Mouse (Mus musculus) 3T3-L1 (cell line): ENCODE measurements around the gene Lyrm7.
A peak's percentile ranks its signal among the peaks of the same experiment; 100 is the strongest.
"Not testable (repeated sequence)": the region's sequence is repeated elsewhere in the genome, so short reads cannot be mapped to it uniquely, and the experiment has no call there.

ENCODE experiments used
- DNase-seq: peaks from one replicate; pipeline ENCODE4 v3.0.0-alpha.2; 2015; ENCODE audit warnings: low read depth, low spot score

The Lyrm7 gene

DNA sequence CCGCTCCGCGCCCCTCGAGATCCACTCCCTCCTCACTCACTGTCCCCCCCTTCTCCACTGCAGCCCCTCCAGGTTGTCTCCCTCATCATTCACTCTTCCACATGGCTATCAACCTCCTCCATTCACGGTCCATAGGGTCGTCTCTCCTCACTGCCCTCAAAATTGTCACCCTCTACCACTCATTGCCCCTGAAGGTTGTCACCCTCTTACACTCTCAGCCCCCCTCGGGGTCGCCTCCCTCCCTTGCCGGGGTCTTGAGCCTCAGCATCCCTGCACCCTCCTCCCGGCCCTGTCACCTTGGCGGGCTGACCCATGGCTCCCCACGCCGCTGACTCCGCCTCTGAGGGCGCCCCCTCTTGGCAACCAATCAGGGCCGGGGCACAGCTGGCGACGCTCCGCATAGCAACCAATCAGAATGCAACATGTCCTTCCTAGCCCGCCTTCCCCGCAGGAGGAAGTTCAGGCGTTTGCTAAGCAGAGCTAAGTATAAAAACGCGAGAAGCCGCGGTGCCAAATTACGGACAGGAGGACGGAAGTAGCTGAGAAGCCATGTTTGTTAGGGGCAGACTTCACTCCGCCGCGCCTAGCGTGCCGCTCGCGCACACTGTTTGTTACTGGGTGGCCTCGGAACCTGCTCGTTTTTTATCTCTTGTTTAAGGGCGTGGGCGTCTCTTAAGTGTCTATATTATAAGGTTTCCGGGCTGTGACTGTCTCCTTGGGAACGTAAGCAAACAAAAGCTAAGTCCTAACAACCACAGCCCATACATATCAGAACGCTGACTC lies at the start of gene Lyrm7:
TSS of gene Lyrm7 (minus strand) at position 661 of the 783 bp plus-strand sequence.
- peak; percentile 99 for DNase-seq

DNA sequence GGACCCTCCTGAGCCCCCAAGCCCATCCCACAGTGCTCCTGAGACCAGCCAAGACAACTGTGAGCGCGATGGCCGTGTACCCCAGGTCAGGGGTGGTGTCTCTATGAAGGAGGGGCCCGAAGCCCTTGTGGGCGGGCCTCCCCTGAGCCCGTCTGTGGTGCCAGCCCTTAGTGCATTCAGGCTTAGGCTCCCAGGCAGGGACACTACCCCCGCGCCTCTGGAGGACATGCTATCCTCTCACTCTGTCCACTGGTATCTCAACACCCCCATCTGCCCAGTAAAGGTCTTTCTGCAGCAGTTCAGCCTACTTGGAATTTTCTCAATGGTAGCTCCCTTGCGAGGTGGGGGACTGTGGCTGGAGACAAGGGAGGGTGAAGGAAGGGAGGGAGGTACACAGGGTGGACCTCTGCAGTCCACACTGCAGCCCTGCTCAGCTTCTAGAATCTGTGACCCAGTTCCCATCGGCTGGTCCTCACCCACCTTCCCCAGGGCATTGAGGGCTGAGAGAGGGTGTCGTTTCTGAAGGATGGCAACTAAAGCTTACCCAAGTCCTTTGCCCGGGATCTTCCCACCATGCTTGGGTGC lies 49.5 kb upstream of the Lyrm7 start:
- DNase-seq, result no peak

DNA sequence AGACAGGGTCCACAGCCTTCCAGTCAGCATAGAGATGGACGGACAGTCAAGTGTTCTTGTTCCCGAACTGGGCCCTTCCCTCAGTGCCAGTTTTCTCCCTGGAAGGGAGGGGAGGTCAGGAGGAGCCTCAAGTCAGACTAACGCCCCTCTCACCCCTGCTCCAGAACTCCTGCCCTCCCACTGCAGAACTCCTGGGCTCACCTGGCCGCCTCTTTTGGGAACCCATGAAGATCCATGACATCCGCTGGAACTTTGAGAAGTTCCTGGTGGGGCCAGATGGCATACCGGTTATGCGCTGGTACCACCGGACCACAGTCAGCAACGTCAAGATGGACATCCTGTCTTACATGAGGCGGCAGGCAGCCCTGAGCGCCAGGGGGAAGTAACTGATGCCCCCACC lies 48.6 kb upstream of the Lyrm7 start:
- DNase-seq, result no peak

DNA sequence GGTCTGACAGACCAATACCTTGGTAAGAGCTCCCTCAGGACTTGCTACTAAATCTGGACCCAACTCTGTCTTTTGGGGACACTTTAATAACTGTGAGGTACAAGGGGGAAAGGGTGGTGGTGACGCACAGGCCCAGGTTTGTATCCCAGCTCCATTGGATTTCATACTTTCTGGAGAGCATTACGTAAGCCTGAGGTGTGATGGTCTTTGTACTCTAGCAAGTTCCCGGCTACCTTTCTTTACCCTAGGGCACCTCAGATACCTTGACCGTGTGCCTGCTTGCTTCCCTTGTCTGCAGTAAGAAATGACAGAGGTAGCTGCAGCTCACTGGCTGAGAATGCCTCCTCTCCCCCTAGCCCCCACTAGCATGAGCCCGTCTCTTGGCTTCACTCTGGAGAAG lies 46.5 kb upstream of the Lyrm7 start:
- DNase-seq, result no peak

DNA sequence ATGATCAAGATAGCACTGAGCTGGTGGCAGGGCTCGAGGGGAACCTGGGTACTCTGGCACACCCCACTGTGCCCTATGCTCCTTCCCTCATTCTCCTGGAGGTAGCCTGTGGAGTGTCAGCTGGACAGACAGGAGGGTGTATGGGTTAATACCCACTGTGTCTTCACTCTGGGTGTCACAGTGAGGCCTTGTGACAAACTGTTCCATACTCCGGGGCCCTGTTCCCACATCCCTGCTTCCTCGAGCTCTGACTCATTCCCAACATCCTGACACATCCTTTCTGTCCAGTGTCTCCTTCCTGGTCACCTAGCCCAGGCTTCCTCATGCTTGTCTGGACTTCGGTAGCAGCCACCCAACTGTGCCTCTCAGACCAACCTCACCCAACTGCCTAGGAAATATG lies 45.8 kb upstream of the Lyrm7 start:
- DNase-seq, result peak; percentile 18

DNA sequence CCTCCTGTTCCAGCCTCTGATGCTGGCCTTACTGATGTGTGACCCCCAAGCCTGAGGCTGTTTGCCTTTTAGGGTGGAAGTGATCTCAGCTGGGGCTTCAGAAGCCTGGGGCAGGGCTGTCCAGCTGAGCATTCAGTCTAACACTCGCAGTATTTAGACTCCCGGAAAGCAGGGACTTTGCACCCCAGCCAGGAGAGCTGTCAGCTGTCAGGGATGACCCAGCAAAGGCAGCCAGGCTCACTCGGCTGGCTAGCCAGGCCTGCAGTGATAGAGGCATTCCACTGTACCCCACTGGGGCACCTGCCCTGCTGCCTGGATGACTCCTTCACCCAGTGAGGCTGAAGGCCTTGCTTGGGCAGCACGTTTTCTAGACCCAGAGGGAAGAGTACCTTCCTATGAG lies 45.2 kb upstream of the Lyrm7 start:
- DNase-seq, result no peak

DNA sequence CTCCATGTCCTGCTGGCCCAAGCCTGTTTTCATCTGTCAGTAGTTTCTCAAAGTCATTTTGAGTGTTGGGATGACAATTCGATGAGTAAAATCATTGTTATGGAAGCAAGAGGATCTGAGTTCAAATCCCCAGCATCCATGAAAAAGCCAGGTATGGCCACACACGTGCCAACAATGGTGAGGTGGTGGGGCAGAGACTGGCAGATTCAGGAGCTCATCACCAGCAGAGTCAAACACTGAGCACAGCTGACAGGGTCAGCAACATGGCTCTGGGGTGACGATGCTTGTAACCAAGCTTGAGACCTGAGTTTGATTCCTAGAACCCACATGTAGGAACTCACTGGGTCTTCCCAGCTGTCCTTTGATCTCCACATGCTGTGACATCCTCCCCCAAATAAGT lies 44.4 kb upstream of the Lyrm7 start:
- DNase-seq, result no peak

DNA sequence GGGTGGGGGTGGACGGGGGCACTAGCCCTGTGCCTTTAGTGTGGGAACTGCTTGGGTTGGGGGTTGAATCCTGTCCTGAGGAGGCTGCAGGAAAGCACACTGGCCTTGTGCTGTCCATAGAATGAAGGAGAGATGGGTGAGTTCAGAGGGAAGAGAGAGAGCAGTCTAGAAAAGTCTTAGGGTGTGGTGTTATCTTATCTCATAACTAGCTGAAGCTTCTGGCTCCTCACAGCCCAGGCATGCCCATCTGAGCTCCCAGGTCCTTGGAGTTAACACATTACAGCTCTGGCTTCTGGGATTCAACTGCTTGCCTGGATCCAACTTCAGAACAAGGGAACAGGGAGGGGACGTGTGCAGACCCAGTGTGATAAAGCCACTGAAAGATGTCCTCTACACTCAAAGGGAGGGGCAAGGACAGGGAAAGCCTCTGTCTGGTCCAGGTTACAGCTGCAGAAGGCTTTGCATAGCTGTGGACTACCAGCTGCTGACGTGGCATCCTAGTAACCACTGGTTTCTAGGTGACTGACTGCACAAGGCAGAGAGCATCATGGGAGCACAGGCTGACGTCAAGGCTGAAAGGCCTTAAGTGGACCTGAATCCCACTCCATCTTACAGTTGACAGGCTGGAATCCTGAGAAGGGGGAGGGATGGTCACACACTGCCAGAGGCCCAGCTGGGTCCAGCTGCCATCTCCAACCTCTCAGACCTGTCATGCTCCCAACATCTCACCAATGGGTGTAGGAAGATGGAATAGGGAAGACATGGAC lies 43.4 kb upstream of the Lyrm7 start:
- DNase-seq, result no peak

DNA sequence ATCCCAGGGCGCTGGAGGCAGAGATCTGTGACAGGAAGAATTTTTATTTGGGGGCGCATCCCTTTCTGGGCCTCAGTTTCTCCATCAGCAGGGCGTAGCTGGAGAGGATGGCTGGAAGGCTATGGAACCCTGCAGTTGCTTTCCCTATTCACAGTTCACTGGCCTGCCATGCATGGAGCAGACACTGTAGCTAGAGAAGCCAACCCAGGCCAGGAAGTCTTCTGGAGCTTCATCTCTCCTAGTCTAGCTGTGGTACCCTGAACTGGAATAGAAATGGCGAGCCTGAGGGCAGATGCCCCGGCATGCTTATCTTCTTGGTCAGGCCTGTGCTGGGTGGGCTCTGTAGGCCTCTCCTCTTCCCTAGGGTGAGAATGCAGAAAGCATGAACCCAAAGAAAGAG lies 42.6 kb upstream of the Lyrm7 start:
- no peak for DNase-seq

DNA sequence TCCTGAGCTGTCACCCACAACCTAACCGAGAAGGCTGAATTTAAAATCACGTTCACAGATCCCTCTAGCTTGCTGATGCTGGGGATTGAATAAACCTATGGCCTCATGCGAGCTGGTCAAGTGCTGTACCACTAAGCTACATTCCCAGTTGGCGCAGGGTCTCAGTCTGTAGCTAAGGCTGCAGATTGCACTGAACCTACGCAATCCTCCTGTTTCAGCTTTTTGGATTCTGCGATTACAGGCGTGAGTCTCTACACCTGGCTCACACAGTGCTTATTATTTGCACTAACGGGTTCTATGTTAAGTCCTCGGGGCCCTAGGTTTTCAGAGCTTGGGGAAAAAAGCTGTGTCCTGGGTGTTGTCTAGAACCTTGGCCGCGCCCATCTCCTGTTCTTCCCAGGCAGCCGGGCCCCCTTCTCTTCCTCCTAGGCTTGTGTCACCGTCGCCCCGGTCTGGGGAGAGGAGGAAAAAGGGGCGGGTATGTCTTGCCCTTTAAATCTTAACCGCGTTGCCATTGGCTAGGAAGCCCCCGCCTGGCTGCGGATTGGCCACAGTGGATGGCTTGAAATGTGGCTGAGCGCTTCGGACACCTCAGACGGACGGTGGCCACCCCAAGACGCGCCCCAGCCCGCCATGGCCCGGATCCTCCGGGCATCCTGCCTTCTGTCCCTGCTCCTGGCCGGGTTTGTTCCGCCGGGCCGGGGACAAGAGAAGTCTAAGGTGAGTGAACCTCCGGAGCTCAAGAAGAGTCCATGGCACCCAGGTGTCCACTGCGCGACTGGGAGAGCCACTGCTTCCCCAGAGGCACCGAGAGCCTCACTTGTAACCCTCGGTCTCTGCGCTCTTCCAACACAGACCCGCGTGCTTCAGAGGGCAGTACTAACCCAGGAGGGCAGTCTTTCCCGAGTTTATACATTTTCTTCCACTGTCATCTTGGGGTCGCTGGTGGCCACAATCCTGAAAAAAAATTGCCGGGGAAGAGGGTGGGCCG lies 41.9 kb upstream of the Lyrm7 start, which contains the start of gene Gpx3:
TSS of gene Gpx3 (plus strand) at position 121 of the 991 bp plus-strand sequence.
- no peak for DNase-seq

DNA sequence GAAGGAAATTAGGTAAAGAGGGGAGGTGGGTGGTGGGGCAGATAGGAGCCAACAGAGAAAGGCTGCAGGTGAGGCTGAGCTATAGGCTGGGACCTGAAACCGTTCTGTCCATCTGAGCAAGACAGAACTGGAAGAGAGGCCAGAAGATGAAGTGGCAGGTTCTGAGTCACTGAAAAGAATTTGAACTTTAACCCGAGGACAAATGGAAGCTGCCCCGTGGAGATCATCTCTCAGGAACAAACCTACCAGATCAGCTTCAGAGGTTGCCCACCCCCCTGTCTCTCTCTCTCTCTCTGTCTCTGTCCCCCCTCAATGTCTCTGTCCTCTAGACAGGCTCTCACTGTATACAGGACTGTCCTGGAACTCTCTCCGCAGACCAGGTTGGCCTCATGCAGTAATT lies 38.9 kb upstream of the Lyrm7 start:
- DNase-seq, result peak; percentile 52

DNA sequence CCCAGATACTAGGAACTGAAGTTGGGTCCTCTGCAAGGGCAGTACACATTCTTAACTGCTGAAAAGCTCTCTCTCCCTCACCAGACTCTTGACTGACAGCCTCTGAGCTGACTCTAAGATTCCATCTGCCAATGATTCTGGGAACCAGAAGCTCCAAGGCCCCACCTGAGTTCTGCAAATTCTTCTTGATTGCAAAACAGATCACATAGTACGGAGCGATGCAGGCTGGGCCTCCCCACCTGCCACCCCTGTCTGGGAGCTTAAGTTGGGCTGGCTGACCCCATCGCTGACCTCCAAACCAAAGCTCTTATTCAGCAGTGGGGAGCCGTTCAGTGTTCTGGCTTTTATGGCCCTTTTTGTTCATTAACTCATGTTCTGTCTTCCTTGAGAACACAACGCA lies 36.8 kb upstream of the Lyrm7 start:
- DNase-seq, result no peak

DNA sequence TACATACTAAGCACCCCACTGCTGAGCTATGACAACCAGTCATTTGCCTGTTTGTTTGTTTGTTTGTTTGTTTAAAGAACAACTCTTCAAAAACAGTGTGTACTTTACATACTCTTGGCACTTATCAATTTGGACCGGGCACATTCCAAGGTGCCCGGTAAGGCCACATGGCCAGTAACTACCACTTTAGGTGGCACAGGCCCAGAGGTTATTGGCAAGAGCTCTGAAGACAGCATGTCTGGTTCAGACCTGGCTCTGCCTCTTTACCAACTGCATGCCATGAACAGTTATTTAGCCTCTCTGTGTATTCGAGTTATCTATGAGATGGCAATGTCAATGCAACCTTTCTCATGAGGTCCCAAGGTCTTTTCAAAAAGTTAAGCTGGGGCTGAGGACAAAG lies 35.9 kb upstream of the Lyrm7 start:
- not testable (repeated sequence) for DNase-seq

DNA sequence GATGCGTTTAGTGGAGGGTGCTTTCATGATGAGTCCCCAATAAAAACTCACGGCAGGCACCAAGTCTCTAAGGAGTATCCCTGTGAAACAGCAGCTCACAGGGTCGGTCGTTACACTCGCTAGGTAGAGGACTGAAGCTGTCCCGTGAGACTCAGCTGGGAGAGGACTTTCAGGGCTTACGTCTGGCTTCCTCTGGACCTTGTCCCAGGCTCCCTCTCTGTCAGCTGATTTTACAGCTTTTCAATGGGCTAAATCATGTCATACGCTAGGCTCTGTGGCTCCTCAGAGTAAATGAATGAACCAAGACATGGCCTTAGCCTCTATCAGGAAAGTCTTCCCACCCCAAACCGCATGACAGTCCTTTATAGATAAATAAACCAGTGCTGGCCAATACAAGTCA lies 33.9 kb upstream of the Lyrm7 start:
- DNase-seq, result no peak

DNA sequence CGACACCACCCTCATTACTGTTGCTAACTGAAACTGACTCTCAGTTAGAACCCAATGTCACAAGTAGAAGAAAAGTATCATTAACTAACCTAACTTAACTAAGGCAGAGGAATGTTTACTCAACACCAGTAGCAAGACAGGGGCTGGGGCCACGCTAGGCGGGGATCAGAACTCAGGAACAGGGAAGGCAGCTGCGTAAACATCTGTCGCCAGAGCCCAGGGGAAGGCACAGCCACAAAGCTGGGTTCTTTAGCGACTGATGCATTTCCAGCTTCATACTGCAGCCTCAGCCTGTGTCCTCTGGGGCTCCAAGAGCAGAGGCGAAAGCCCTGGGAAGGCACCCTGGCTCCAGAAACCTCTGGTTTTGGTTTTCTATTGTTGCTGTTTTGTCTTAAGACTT lies 31.4 kb upstream of the Lyrm7 start:
- no peak for DNase-seq

DNA sequence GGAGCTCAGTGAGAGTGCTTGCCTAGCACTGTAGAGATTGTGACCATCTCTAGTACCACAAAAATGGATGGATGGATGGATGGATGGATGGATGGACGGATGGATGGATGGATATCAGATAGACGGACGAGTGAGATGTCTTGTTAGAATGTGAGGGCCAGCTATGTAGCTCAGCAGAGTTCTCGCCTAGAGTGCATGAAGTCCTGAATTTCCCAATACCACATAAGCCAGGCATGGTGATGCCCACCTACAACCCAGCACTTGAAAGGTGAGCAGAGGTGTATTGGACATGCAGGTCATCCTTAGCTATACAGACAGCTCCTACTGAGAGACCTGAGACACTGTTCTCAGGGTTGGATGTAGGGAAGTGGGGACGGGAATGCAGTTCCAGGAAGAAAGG lies 30.6 kb upstream of the Lyrm7 start:
- DNase-seq, result no peak

DNA sequence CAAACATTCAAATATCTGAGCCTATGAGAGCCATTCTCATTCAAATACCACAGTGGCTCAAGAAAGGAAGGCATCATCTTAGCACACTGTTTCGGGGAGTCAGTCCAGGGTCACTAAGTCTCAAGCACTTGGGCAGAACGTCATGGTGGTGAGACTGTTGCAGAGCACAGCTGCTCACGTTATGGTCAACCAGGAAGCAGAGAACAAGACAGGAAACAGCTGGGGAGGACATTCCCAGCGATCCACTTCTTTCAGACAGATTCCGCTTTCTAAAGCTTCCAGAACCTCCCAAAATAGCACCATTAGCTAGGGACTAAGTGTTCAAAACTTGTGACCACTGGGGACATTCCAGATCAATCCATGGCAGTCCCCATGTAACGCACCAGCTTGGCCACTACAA lies 27.2 kb upstream of the Lyrm7 start:
- no peak for DNase-seq

DNA sequence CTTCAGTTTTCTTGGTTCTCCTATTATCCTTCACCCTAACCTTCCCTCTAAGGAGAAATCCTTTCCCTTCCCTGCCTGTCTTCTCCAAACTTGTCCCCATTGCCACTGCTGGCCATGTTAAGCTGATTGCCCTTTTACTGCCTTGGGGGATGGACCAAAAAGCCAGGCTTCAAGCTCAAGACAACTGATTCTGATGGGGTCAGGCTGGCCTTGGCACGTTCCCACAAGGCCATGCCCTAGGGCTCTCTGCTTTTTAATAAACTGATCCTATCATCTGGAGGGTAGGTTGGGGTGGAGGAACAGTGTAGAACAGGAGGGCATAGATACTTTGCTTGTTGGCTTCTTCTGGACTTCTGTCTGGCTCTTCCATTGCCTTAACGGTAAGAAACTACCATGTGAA lies 24.7 kb upstream of the Lyrm7 start:
- DNase-seq, result no peak

DNA sequence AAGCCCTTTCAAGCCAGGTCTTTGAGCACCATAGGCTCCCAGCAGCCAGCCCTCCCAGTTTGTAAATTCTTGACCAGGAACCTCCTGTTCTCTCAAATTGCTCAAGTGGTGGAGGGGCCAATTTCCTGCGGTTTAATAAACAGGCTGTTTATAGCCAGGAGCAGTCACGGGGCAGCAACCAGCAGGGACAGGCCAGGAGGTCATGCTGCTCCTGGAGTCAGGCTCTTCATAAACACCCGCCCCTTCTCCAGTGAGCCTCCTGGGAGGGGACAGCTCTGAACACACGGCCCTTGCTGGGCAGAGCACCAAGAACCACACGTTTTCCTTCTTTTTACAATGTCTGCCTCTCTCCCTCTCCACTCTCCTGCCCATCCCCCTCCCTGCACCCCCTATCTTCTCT lies 24.2 kb upstream of the Lyrm7 start:
- DNase-seq, result peak; percentile 37

DNA sequence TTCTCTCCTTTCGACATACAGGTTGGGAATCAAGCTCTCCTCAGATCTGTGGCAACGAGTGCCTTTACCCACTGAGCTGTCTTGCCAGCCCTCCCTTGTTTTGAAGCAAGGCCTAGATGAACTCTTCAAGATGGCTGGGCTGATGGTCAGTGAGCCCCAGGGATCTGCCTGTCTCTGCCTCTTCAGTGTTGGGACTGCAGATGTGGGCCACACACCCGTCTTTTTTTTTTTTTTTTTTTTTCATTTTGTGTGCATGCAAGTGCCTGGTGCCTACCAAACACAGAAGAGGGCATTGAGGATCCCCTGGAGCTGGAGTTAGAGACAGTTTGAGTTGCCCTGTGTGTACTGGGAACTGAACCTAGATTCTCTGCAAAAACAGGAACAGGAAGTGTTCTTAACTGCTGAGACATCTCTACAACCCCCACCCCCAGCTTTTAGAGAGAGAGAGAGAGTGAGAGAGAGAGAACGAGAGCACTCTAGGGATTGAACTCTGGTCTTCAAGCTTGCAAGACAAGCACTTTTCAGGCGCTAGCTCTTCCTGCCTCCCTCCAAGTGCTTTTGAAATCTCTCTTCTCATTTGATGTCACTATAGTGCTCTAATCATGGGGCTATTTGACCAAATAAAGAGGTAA lies 23.6 kb upstream of the Lyrm7 start:
- no peak for DNase-seq

DNA sequence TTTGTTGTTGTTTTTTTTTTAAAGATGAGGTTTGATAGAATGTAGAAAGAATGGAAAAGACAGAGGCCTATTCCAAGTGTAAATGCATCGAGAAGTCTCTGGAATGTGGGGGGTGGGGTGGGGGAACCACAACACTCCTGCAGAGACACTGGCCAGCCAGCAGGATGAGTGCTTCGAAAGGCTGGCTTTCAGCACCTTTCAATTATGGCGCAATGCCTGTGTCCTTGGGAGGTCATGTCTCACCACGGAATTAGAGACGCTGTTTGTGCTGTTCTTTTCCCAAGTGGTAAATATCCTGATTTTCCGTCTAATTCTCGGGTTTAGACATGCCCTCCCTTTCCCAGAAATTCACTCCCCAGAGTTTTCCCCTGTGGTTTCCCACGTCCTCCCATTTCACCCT lies 22.0 kb upstream of the Lyrm7 start:
- DNase-seq, result peak; percentile 89
